Mouse (Mus musculus): ENCODE measurements around the gene Pros1. TPM values are rescaled to one million over a fixed set of nuclear protein-coding genes. Genes with fewer than 3 reads are reported as not detected.

The Pros1 gene
- 24.2 and 30.8 TPM in 2 replicates for polyA plus RNA-seq (2014; fragmentation: Nextera tagmentation; extraction: Ambion mirVana)

DNA sequence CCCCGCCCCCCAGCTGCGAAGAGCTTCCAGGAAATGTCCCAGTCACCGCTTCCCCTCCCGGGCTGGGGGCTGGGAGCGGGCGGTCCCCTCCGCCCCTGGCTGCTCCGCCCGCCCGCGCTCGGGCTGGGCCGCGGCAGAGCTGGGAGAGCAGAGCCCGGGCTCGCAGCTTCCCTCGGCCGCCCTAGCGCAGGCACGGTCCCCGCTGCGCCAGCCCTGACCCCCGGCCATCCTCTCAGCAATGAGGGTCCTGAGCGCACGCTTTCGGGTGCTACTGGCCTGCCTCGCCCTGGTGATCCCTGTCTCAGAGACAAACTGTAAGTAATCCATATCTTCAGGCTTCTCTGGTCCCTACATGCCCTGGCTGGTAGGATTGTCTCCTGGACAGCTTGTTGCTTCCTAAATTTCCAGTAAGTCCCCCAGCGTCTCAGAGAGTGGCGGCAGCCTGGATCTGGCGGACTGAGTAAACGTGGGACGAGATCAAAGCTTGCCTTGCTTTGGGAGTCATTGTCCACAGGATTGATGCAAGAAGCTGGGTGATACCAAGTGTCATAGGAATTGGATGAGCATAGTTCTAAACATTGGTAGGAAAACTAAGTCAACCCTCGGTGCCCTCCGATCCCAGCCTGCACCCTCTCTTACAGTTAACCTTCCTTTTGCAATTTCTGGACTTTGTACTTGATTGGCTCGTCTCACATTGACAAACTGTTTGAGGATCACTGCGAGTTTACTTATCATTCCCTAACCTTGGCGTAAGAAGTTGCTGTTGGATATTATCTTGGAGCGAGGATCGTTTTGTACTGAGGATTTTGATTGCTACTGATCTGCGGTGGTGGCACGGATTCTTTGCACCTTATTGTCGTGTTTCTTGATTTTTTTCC is at the start of gene Pros1:
Gene Pros1 (plus strand): TSS at position 117 of the 878 bp plus-strand sequence.
- DNase-seq (ENCODE audit: low spot score) (peak; percentile 75), ATAC-seq (replicated peaks; ENCODE audit: low FRiP score) (peak; percentile 91)
- Histone ChIP-seq H3K36me3 (ENCODE audit: control insufficient read depth, insufficient read depth, low read length) (no peaks in the 10 kb centered on the region), H3K9me3 (ENCODE audit: control insufficient read depth, low read length) (no peaks in the 10 kb centered on the region), H3K9ac (ENCODE audit: low read depth, low read length) (peak within 1 kb of the TSS; percentile 81), H3K4me2 (peak within 1 kb of the TSS; percentile 96), H3K4me3 (ENCODE audit: low read depth, low read length) (peak within 1 kb of the TSS; percentile 65), H3K4me1 (replicated peaks; ENCODE audit: control insufficient read depth, insufficient read depth, low read length) (peaks cover 3% of the 10 kb centered on the region), H3K27ac (ENCODE audit: low read depth, low read length) (peak within 1 kb of the TSS; percentile 79), H3K27me3 (replicated peaks; ENCODE audit: control insufficient read depth, insufficient read depth, low read length) (no peaks in the 10 kb centered on the region)
- WGBS, result 2% methylated on average over 35 of the region's 42 CpGs

DNA sequence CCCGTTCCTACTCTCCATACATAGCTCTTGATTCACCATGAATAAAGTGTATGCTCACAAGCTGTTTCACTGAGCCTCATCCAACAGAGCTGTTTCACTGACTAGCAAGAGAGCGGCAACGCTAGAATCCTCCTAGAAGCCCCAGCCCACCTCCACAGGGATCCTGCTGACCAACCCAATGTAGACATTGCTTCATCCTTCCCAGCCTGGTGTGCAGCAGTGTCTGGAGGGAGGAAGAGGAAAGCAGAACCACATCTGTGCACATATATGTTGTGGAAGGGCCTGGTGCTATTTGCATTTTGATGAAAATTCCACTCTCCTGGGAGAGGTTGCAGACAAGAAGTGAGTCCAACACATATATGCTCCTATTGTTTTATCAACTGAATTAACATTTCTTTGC is 49.5 kb upstream of the Pros1 start:
- no peak for DNase-seq (ENCODE audit: low spot score)
- Histone ChIP-seq H3K9ac (ENCODE audit: low read depth, low read length) (no peak overlapping the region), H3K36me3 (ENCODE audit: control insufficient read depth, insufficient read depth, low read length) (peaks cover 2% of the 10 kb centered on the region; the same call in 1 of the 2 replicates), H3K27ac (ENCODE audit: low read depth, low read length) (no peak overlapping the region), H3K27me3 (replicated peaks; ENCODE audit: control insufficient read depth, insufficient read depth, low read length) (no peaks in the 10 kb centered on the region), H3K4me3 (ENCODE audit: low read depth, low read length) (no peak overlapping the region), H3K4me2 (no peak overlapping the region), H3K4me1 (replicated peaks; ENCODE audit: control insufficient read depth, insufficient read depth, low read length) (no peaks in the 10 kb centered on the region), H3K9me3 (ENCODE audit: control insufficient read depth, low read length) (no peaks in the 10 kb centered on the region)
- WGBS, result 93% methylated on average over 3 of the region's 3 CpGs
- ATAC-seq (replicated peaks; ENCODE audit: low FRiP score), result no peak

DNA sequence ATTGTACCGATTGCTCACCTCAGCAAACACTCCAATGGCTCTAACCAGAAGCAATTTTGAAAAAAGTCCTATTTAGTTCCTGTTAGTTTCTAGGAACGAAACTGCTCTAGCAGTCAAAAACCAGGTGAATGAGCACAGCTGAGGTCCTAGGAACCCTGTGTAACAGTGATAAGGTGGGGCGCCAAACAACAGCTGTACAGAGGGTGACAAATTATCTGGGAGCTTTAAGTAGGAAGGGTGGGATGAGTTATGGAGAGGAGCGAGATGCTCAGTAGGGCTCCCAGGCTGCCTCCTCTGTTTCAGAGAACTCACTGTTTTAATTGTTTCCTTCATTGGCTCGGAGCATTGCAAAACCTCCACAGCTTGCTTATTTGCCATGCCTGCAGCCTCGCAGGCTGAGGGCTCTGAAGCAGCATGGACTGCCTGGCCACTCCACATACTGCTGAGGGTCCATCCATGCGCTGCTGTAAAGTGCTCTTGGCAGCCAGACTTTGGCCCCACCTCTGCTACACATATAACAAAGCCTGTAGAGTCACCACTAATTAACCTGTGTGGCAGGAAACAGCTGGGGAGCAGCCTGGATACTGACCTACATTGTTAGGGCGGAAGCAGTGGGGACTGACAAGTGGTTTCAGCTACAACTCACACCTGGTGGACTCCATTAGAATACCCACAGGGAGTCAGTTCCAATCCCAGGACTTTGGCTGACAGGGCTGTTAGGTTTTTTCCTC is 46.7 kb upstream of the Pros1 start:
- H3K4me3 ChIP-seq (ENCODE audit: low read depth, low read length), result no peak overlapping the region
- DNase-seq (ENCODE audit: low spot score), result no peak
- H3K4me2 ChIP-seq, result no peak overlapping the region
- H3K9me3 ChIP-seq (ENCODE audit: control insufficient read depth, low read length), result no peaks in the 10 kb centered on the region
- no peaks in the 10 kb centered on the region for H3K4me1 ChIP-seq (replicated peaks; ENCODE audit: control insufficient read depth, insufficient read depth, low read length)
- H3K27me3 ChIP-seq (replicated peaks; ENCODE audit: control insufficient read depth, insufficient read depth, low read length), result no peaks in the 10 kb centered on the region
- no peak overlapping the region for H3K27ac ChIP-seq (ENCODE audit: low read depth, low read length)
- no peak; the same call in 1 of the 2 replicates for ATAC-seq (replicated peaks; ENCODE audit: low FRiP score)
- H3K36me3 ChIP-seq (ENCODE audit: control insufficient read depth, insufficient read depth, low read length), result peaks cover 2% of the 10 kb centered on the region; the same call in 1 of the 2 replicates
- WGBS, result 70% methylated on average over 8 of the region's 8 CpGs
- H3K9ac ChIP-seq (ENCODE audit: low read depth, low read length), result no peak overlapping the region

DNA sequence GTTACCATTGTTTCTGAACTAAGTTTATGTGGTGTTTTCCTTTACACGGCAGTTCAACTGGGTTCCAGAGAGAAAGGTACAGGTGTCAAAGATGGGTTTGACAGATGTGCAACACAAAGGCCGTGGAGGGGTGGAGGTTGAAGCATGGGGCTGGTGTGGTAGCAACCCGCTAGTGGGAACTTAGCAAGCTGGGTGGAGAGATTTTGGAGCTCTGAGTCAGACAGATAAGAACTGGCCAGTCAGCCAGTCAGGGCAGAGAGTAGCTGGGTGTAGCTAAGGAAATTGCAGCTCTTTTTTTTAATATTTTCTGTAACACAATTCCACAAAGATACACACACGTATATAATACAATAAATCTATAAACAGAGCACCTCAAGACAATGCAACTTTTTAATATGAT is 43.3 kb upstream of the Pros1 start:
- Histone ChIP-seq H3K9me3 (ENCODE audit: control insufficient read depth, low read length) (no peaks in the 10 kb centered on the region), H3K4me1 (replicated peaks; ENCODE audit: control insufficient read depth, insufficient read depth, low read length) (no peaks in the 10 kb centered on the region), H3K27ac (ENCODE audit: low read depth, low read length) (no peak overlapping the region), H3K9ac (ENCODE audit: low read depth, low read length) (no peak overlapping the region), H3K36me3 (ENCODE audit: control insufficient read depth, insufficient read depth, low read length) (no peaks in the 10 kb centered on the region), H3K4me3 (ENCODE audit: low read depth, low read length) (no peak overlapping the region), H3K4me2 (no peak overlapping the region), H3K27me3 (replicated peaks; ENCODE audit: control insufficient read depth, insufficient read depth, low read length) (no peaks in the 10 kb centered on the region)
- no peak for DNase-seq (ENCODE audit: low spot score)
- peak; percentile 70 for ATAC-seq (replicated peaks; ENCODE audit: low FRiP score)
- WGBS, result 59% methylated on average over 4 of the region's 4 CpGs

DNA sequence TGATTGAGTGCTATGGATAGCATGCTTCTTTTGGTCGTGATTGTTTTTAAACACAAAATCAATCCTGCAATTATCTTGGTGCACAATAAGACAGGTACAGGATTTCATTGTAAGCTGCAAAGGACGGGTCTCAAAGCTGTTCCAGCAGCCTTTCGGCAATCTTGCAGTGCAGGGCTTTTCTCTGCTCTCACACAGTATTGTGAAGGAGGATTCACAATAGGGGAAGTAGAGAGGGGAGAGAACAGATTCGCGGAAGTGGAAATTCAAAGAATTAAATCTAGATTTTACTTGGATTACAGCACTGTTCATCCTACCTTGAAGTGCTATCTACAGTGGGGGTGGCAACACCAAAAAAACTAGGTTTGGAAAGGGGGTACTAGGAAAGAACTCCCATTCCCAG is 40.3 kb upstream of the Pros1 start:
- Histone ChIP-seq H3K27me3 (replicated peaks; ENCODE audit: control insufficient read depth, insufficient read depth, low read length) (no peaks in the 10 kb centered on the region), H3K36me3 (ENCODE audit: control insufficient read depth, insufficient read depth, low read length) (no peaks in the 10 kb centered on the region), H3K4me1 (replicated peaks; ENCODE audit: control insufficient read depth, insufficient read depth, low read length) (no peaks in the 10 kb centered on the region), H3K9ac (ENCODE audit: low read depth, low read length) (no peak overlapping the region), H3K4me3 (ENCODE audit: low read depth, low read length) (no peak overlapping the region), H3K27ac (ENCODE audit: low read depth, low read length) (no peak overlapping the region), H3K9me3 (ENCODE audit: control insufficient read depth, low read length) (no peaks in the 10 kb centered on the region), H3K4me2 (no peak overlapping the region)
- DNase-seq (ENCODE audit: low spot score) (no peak), ATAC-seq (replicated peaks; ENCODE audit: low FRiP score) (no peak)
- 85% methylated on average over 5 of the region's 5 CpGs for WGBS

DNA sequence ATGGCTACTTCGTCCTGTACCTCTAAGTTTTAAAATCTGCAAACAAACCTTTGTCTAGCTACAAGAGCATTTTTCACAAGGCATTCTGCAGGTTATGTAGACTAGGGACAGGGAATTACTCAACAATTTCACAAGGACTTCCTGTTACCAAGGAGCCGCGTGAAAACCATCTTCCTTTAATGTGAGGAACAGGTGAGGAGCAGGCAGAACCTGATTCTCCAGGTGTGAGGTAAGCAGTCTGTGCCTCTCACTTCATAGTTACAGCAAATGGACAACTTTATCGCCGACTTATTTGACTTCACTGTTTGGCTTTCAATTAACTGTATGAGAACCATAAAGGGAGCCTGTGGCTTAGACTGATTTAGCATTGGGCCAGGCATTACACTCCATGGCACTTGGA is 39.6 kb upstream of the Pros1 start, which contains the start of gene Stx19:
Gene Stx19 (plus strand): TSS at position 186 of the 400 bp plus-strand sequence.
- ATAC-seq (replicated peaks; ENCODE audit: low FRiP score), result no peak
- no peak within 1 kb of the TSS for H3K4me3 ChIP-seq (ENCODE audit: low read depth, low read length)
- H3K4me2 ChIP-seq, result no peak within 1 kb of the TSS
- H3K27ac ChIP-seq (ENCODE audit: low read depth, low read length), result no peak within 1 kb of the TSS
- 73% methylated on average over 5 of the region's 5 CpGs for WGBS
- no peaks in the 10 kb centered on the region for H3K4me1 ChIP-seq (replicated peaks; ENCODE audit: control insufficient read depth, insufficient read depth, low read length)
- no peaks in the 10 kb centered on the region for H3K27me3 ChIP-seq (replicated peaks; ENCODE audit: control insufficient read depth, insufficient read depth, low read length)
- no peaks in the 10 kb centered on the region for H3K36me3 ChIP-seq (ENCODE audit: control insufficient read depth, insufficient read depth, low read length)
- H3K9ac ChIP-seq (ENCODE audit: low read depth, low read length), result no peak within 1 kb of the TSS
- DNase-seq (ENCODE audit: low spot score), result no peak
- no peaks in the 10 kb centered on the region for H3K9me3 ChIP-seq (ENCODE audit: control insufficient read depth, low read length)

DNA sequence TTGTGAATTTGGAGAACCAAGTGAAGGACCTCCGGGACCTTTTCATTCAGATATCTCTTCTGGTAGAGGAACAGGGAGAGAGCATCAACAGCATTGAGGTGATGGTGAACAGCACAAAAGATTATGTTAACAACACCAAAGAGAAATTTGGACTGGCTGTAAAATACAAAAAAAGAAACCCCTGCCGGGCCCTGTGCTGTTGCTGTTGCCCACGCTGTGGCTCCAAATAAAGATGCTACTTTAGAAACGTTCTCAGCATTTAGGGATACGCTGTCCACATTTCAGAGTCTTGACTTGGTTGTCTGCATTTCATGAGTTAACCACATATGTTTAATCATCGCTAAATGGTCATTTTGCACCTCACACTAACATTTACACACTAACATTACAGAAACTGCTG is 31.6 kb upstream of the Pros1 start:
- Histone ChIP-seq H3K27ac (ENCODE audit: low read depth, low read length) (no peak overlapping the region), H3K36me3 (ENCODE audit: control insufficient read depth, insufficient read depth, low read length) (no peaks in the 10 kb centered on the region), H3K27me3 (replicated peaks; ENCODE audit: control insufficient read depth, insufficient read depth, low read length) (no peaks in the 10 kb centered on the region), H3K4me2 (no peak overlapping the region), H3K9me3 (ENCODE audit: control insufficient read depth, low read length) (no peaks in the 10 kb centered on the region), H3K4me1 (replicated peaks; ENCODE audit: control insufficient read depth, insufficient read depth, low read length) (no peaks in the 10 kb centered on the region), H3K9ac (ENCODE audit: low read depth, low read length) (no peak overlapping the region), H3K4me3 (ENCODE audit: low read depth, low read length) (no peak overlapping the region)
- DNase-seq (ENCODE audit: low spot score) (no peak), ATAC-seq (replicated peaks; ENCODE audit: low FRiP score) (no peak)
- WGBS, result 89% methylated on average over 6 of the region's 6 CpGs

DNA sequence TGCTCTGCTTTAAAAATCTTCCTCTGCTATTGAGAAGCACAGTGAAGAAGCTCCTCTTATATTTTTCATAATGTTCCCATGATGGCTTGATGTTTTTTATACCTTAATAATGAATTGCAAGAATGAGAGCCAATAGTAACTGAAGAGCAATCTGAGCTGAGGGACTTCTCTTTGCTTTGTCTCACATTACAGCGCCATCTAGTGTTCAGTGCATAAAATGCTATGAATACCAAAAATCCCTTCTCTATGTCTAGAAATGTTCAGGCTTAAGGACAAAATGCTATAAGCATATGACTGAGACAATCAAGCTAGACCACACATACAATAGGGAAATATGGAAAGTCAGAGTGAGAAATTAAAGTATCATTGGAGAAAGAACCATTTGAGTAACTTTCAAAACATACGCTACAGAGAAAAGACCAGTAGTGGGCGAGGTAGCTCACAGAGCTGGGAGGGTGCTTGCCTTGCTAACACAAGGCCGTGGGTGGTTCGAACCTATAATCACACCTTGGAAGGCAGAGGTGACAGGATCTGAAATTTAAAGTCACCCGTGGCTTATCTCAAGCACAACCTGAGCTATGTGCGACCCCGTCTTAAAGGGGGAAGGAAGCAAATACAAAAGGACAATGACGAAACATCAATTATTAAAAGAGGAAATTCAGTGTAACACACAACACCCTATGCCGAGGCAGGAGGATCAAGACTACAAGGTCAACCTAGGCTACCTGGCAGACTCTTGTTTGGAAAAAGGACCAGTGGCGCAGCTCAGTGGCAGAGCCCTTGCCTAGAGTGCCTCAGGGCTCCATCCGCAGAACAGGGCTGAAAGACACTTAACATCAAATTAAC is 27.7 kb upstream of the Pros1 start:
- Histone ChIP-seq H3K27me3 (replicated peaks; ENCODE audit: control insufficient read depth, insufficient read depth, low read length) (no peaks in the 10 kb centered on the region), H3K4me1 (replicated peaks; ENCODE audit: control insufficient read depth, insufficient read depth, low read length) (no peaks in the 10 kb centered on the region), H3K4me2 (no peak overlapping the region), H3K27ac (ENCODE audit: low read depth, low read length) (no peak overlapping the region), H3K4me3 (ENCODE audit: low read depth, low read length) (no peak overlapping the region), H3K9me3 (ENCODE audit: control insufficient read depth, low read length) (no peaks in the 10 kb centered on the region), H3K9ac (ENCODE audit: low read depth, low read length) (no peak overlapping the region), H3K36me3 (ENCODE audit: control insufficient read depth, insufficient read depth, low read length) (no peaks in the 10 kb centered on the region)
- no peak for DNase-seq (ENCODE audit: low spot score)
- no peak for ATAC-seq (replicated peaks; ENCODE audit: low FRiP score)
- WGBS, result 70% methylated on average over 12 of the region's 12 CpGs
